Mouse (Mus musculus): ENCODE results near the gene Akr1a1.

DNA sequence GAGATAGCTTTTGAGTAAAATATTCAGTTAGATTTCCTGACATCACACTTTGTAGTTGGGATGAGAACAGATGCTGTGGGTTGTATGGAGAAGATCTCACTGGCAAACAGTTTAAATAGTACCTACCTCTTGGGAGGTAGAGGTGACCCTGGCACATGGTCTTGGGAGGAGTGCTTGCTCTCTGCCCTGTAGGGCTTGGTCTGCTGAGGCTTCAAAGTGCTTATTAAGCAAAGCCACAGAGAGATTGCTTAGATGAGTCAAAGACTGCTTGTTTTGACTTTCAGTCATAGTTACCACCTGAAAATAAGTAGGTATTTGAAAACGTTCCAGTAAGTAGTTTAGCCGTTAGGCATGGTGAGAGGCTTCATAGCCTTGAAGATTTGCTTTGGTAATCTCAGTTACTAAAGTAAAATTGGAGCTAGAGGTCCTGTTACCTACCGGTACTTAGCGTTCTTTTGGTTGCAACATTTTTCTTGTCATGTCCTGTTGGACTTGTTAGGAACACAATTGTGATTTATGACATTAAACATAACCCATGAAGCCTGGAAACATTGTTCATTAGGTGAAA, 37.9 kb upstream of the Akr1a1 start:
- TF ChIP-seq CTCF (IDR thresholded peaks at IDR 0.05; ENCODE audit: low read depth) = no peak
- TF ChIP-seq EP300 (IDR thresholded peaks at IDR 0.05; ENCODE audit: low read depth) = no peak

All from liver, embryonic 14.5 days (tissue).